Mouse (Mus musculus): ENCODE measurements around the gene 4930596D02Rik.

4930596D02Rik gene

GRCm38 (mm10) chr14:35811878-35812277 is at the start of gene 4930596D02Rik:
4930596D02Rik (minus strand) TSS chr14:35811978.
- WGBS = 81% methylated on average over 4 of the region's 4 CpGs

- 64% methylated on average over 1 of the region's 1 CpGs for WGBS
Observed at GRCm38 (mm10) chr14:35853254-35853653, 41.5 kb upstream of the 4930596D02Rik start.

- 85% methylated on average over 6 of the region's 6 CpGs for WGBS
Observed at GRCm38 (mm10) chr14:35845271-35845670, 33.5 kb upstream of the 4930596D02Rik start.

GRCm38 (mm10) chr14:35842111-35842721 is 30.4 kb upstream of the 4930596D02Rik start:
- WGBS = 65% methylated on average over 7 of the region's 7 CpGs

GRCm38 (mm10) chr14:35792656-35793213 is 19.0 kb downstream of the 4930596D02Rik start:
- 44% methylated on average over 3 of the region's 3 CpGs for WGBS

- WGBS = 44% methylated on average over 3 of the region's 3 CpGs
Observed at GRCm38 (mm10) chr14:35780033-35780432, 31.7 kb downstream of the 4930596D02Rik start.

- WGBS = 65% methylated on average over 1 of the region's 1 CpGs
Observed at GRCm38 (mm10) chr14:35773306-35773705, 38.5 kb downstream of the 4930596D02Rik start.

Data from cerebral cortex, adult 2 months (tissue).